Mouse (Mus musculus) liver, postnatal 0 days (tissue): ENCODE results near the gene Golga5. TPM values are rescaled to one million over a fixed set of nuclear protein-coding genes. Genes with fewer than 3 reads are reported as not detected.

Source experiments
- ATAC-seq: fragments of 200-750 bp; cut with Nextera tagmentation; 2 replicates; pipeline ENCODE4 v1.8.0; 2017; ENCODE audit warnings: mild to moderate bottlenecking, moderate library complexity
- DNase-seq: peaks from one replicate; pipeline ENCODE4 v3.0.0-alpha.2; 2016
- H3K27ac ChIP-seq: fragments of 300-500 bp; sonication (generic); 2 replicates; pipeline ENCODE4 v1.5.1; 2014; ENCODE audit warnings: antibody characterized with exemption, moderate library complexity, mild to moderate bottlenecking, low read depth
- H3K27me3 ChIP-seq: fragments of 300-500 bp; sonication (generic); 2 replicates; pipeline ENCODE4 v1.6.1; 2014; ENCODE audit warnings: low read length, control low read depth, mixed read lengths; ENCODE audit not compliant: insufficient read depth
- H3K36me3 ChIP-seq: fragments of 300-500 bp; sonication (generic); replicated peaks from 2 replicates; pipeline ENCODE4 v1.6.1; 2014; ENCODE audit warnings: mild to moderate bottlenecking, control low read depth, low read length, moderate library complexity, mixed read lengths; ENCODE audit not compliant: insufficient read depth
- H3K4me1 ChIP-seq: fragments of 300-500 bp; sonication (generic); 2 replicates; pipeline ENCODE4 v1.6.1; 2014; ENCODE audit warnings: antibody characterized with exemption, mild to moderate bottlenecking, control low read depth; ENCODE audit not compliant: insufficient read depth
- H3K4me2 ChIP-seq: fragments of 300-500 bp; sonication (generic); 2 replicates; pipeline ENCODE4 v1.6.1; 2014; ENCODE audit warnings: low read depth, mild to moderate bottlenecking, low read length, moderate library complexity, mixed read lengths
- H3K4me3 ChIP-seq: fragments of 300-500 bp; sonication (generic); 2 replicates; pipeline ENCODE4 v1.5.1; 2014; ENCODE audit warnings: low read depth, low read length
- H3K9ac ChIP-seq: fragments of 300-500 bp; sonication (generic); replicated peaks from 2 replicates; pipeline ENCODE4 v1.6.1; 2014; ENCODE audit warnings: mild to moderate bottlenecking, moderate library complexity
- H3K9me3 ChIP-seq: fragments of 300-500 bp; sonication (generic); 2 replicates; pipeline ENCODE4 v1.6.1; 2016; ENCODE audit warnings: mild to moderate bottlenecking, control low read depth, low read length, mixed read lengths
- CTCF ChIP-seq: sonication (generic); IDR thresholded peaks from 2 replicates; pipeline ENCODE4 v1.5.1; 2016; ENCODE audit warnings: antibody characterized with exemption, low read depth
- EP300 ChIP-seq: IDR thresholded peaks from 2 replicates; pipeline ENCODE4 v1.6.1; 2016; ENCODE audit warnings: antibody characterized with exemption, low read depth, mild to moderate bottlenecking
- WGBS: fragments of 180-500 bp; shearing (Covaris S2); extraction: QIAGEN DNeasy Blood & Tissue Kit; methylation state at CpG from one replicate; pipeline ENCODE4 v1.1.7; 2014; ENCODE audit not compliant: insufficient replicate concordance; 5-methylcytosine and 5-hydroxymethylcytosine counted together
- polyA plus RNA-seq: library from polyadenylated mRNA; unstranded; fragments of >200 nt; fragmentation: Nextera tagmentation; extraction: Ambion mirVana; gene quantifications from 2 replicates; pipeline ENCODE4 v1.2.1, GENCODE M21; 2015

Gene Golga5
- polyA plus RNA-seq, 1 experiment from 2014 or later = 16.5 TPM

DNA sequence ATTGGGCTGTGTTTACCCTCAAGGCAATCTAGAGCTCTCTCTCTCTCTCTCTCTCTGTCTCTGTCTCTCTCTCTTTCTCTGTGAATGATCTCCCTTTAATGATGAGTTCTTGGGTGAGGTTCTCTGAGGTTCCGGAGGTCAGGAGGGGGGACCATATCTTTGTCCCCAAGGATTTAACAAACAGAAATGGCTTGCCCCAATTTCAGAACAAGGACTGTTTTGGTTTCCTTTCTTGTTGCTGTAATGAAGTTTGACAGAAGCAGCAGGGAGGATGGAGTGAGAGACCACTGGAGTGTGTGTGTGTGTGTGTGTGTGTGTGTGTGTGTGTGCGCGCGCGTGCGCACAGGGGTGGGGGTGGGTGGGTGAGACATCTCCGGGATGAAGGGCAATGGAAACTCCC lies 72.2 kb downstream of the Golga5 start:
- Histone ChIP-seq H3K27me3 (no peaks in the 10 kb centered on the region), H3K4me2 (no peak overlapping the region), H3K4me3 (no peak overlapping the region), H3K27ac (no peak overlapping the region), H3K9ac (no peak overlapping the region), H3K9me3 (no peaks in the 10 kb centered on the region), H3K36me3 (no peaks in the 10 kb centered on the region), H3K4me1 (no peaks in the 10 kb centered on the region)
- WGBS = 92% methylated on average over 7 of the region's 7 CpGs
- DNase-seq (no peak), ATAC-seq (no peak)
- no peak for TF ChIP-seq EP300
- no peak for TF ChIP-seq CTCF

DNA sequence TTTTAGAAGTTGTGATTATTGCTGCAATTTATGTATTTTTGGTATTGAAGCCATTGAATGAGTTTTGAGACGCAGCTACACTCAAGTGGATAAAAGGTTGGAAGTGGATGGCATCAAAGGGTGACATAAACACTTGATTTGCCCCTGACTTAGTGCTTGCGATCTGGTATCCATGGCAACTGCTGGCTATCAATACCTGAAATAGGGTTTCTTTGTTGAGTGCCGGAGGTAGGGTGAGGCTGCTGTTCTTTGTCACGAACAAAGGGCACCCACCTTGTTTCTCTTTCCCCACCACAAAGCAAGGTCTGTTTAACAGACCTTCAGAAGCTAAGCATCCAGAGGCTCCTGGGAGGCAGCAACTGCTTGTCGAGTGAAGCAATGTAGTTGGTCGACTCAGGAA lies 76.2 kb downstream of the Golga5 start:
- H3K9ac ChIP-seq = no peak overlapping the region
- WGBS = 53% methylated on average over 6 of the region's 6 CpGs

More for the DNA sequence above, 76.2 kb downstream of the Golga5 start:
- ATAC-seq = no peak
- H3K36me3 ChIP-seq = no peaks in the 10 kb centered on the region
- no peaks in the 10 kb centered on the region for H3K4me1 ChIP-seq
- no peak for TF ChIP-seq CTCF
- no peak overlapping the region for H3K27ac ChIP-seq
- H3K9me3 ChIP-seq = no peaks in the 10 kb centered on the region
- no peak overlapping the region for H3K4me2 ChIP-seq
- DNase-seq = no peak
- no peak overlapping the region for H3K4me3 ChIP-seq
- H3K27me3 ChIP-seq = no peaks in the 10 kb centered on the region

Other genes starting within 250 kb of the Golga5 start
- 8.3 and 10.0 TPM in 2 replicates for gene Rin3, start 186.1 kb upstream of the Golga5 start, polyA plus RNA-seq
- 140 and 142 TPM in 2 replicates for gene Lgmn, start 29.3 kb upstream of the Golga5 start, polyA plus RNA-seq
- gene Chga, start 85.8 kb downstream of the Golga5 start, polyA plus RNA-seq = 0.45 and 0.83 TPM in 2 replicates
- gene Itpk1, start 235.8 kb downstream of the Golga5 start, polyA plus RNA-seq = 3.6 TPM in 2 replicates